Mouse (Mus musculus): ENCODE measurements around the gene Gm20931.
"Not testable (repeated sequence)": the region's sequence is repeated elsewhere in the genome, so short reads cannot be mapped to it uniquely, and the experiment has no call there.

Gm20931 gene

DNA sequence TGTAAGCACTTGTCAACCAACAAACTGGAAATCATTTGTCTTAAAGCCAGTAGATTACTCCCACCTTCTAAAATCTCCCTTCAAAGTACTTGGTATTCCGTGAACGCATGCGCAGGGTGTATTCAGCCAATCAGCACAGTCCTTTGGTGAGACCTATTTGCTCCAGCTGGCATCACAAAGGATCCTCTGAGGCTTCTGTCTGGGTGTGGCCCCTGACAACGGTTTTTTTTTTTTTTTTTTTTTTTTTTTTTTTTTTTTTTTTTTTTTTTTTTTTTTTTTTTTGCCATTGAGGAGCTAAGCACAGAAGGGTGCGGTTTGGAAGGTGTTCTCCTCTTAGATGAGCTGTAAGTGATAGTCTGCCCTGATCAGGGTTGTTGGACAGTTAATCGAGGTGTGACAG is at the start of gene Gm20931:
Gene Gm20931, plus strand, starts transcription at position 301 of the 400 bp plus-strand sequence.
- not testable (repeated sequence) for DNase-seq (ENCODE audit: low read depth, low spot score)
